Mouse (Mus musculus): ENCODE results near the gene Fbxw7.

The Fbxw7 gene

DNA sequence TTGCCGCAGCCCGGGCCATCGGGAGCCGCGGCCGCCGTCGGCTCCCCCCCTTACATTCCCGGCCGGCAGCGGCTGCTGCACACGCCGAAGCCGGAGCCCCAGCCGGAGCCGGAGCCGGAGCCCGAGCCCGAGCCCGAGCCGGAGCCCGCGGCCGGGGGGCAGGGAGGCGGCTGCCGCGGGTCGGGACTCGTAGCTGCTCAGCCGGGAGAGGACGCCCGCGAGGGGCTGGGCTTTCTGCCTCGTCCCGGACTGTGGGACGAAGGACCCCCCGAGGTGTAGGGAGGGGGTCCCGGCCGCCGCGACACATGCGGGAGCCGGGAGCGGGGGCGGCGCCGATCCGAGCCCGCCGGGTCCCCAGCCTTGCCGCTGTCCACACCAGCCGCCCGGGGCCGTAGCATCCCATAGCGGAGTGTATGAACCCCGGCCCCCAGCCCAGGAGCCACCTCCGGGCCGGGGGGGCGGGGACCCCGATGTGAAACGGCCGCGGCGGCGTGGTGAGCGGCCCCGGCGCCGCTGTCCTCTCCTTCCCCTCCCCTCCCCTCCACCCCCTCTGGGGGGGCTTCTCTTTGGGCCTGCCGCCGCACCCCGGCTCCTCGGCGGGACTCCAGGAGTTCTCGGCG, at the start of gene Fbxw7:
Fbxw7 (plus strand) TSS at position 507 of the 620 bp plus-strand sequence.
- DNase-seq = peak; percentile 20

DNA sequence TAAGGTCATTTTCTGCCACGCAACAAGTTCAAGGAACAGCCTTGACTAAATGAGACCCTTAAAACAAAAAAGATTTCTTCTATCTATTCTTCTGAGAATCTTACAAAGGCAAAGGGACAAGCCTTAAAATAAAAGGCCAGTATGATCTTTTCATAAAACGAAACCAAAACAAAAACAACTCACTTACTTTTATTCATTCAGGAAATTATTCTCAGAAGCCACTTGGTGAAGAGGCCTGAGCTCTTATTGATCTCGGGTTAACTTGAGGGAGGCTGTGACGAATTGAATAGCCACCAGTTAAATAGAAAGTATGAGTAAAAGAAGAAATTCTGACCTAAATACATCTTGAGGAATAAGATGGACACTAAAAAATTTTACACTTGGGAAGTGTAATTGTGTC, 46.1 kb upstream of the Fbxw7 start:
- no peak for DNase-seq

DNA sequence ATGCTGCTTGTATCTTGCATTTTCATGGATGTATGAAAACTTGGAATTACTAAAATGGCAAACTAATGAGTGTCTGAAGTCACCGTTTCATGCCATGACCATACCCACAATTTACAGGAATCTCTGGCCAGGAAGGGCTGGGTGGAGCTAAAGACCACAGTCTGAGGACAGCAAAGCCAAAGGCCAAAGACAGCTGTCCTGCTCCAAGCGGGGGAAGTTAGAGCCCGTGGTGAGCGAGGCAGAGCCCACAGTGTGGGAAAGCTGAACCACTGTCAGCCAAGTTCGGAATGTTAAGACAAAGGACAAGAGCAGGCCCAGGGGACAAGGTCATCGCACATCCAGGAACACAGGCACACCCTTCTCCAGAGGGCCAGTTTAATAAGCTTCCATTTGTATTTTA, 45.7 kb upstream of the Fbxw7 start:
- DNase-seq = no peak

DNA sequence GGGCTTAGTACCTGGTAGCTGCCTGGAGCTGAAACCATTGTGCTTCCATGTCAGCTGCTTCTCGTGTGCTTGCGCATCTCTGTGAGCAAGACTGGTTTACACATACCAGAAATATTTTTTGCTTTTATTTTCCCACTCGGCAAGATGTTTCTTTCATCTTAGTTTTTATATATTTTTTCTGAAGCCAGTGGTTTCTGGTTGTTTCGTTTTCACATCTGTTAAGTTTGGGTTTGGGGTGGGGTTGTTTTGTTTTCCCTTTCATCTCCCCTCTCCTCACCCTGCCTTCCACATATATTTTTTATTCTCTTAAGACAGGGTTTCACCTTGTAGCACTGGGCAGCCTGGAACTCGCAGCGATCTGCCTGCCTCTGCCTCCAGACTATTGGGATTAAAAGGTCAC, 44.5 kb upstream of the Fbxw7 start:
- no peak for DNase-seq

DNA sequence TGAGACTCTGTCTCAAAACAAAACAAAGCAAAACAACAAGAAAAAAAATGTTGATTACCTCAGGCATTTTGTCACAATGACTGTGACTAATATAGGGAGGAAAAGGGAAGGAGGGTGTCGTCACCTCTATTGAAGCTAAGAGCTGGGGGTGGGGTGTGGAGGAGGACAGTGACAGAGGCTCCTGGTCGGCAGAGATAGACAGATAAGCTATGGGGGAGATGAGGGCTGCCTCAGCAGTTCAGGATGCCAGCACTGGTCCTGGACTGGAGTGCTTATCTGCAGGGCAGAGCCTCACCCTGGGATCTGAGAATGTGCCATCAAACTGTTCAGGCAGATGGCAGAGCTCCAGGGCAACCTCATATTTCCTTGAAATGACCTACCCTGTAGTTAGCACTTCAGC, 43.1 kb upstream of the Fbxw7 start:
- DNase-seq = no peak

DNA sequence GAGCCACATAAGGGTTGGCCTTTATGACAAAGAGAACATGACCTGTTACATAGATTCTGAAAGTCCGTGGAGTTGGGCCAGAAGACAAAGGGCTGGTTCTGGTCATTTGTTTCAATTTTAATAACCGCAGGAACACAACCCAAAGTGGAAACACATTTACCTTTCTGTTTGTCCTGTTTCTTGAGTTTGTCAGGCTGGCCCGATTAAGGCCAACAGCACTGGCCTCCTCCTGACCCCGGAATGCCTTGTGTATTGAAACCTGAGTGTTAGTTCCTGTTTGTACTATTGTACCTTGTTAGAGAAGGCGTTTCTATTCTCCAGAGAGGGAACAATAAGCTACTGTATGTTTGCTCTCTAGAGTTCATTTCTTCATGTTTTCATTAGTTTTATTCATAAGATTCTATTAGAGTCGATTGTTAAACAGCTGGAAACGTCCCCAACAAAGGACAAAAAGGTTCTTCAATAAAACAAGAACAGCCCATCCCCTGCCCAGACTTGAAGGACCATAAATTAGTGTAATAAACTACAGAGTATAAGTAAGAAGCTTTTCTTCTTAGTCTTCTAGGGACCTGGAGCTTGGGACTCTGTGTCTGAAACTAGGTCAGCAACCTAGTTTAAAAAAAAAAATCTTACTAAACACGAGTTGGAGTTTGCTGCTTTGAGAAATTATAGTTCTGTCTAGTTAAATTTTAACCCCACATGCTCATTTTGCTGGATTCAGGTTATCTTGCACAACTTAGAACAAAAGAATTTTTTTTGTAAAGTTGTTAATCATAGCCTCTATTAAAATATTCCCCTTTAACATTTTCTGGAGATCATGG, 40.6 kb upstream of the Fbxw7 start:
- no peak for DNase-seq

DNA sequence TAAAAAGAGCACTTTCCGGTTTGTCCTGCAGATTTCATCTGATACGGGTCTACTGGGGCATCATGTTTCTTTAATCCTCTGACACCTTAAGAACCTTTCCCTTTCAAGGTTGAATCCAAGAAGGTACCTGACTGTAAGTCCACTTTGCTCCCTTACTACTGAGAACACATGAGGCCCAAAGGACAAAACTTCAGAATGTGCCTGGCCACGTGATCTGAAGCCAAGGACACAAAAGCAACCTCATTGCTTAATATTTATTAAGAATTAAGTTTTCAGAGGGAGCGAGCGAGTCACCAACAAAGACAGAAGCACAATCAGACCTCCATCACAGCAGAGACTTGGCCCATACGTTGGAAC, 40.0 kb upstream of the Fbxw7 start:
- no peak for DNase-seq

DNA sequence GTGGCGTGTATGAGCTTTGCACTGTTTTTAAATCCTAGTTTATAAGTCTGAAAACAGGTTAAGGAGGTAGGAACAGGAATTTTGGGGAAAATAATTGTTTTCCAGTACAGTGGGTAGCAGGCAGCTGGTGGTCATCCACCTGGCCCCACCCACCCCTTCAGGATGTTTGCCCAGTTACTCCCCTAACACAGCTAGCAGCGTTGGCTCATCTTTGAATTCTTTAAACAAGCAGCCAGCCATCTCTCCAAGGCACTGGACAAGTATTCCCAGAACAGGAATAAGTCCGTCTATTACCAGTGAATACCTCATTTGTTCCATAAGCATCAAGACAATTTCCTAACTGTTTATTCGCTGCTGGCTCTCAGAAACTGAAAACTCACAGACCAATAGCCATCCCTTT, 39.5 kb upstream of the Fbxw7 start:
- DNase-seq = no peak

DNA sequence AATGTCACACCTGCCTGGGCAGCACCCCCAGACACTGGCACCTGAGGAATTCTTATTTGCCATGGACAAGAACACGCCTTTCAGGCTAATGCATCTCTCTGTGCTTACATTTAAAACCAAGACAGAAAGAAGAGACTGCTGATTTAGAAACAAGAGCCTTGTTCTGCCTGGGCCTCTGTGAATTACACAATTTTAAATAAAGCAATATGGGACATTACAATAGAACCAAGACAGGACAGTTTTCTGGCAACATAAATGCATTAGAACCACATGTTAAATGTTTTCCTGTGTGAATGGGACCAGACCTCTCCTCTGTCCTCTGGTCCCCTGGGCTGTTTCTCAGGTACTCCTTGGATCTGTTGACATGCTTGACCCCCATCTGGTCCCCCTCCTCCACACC, 39.0 kb upstream of the Fbxw7 start:
- DNase-seq = no peak

DNA sequence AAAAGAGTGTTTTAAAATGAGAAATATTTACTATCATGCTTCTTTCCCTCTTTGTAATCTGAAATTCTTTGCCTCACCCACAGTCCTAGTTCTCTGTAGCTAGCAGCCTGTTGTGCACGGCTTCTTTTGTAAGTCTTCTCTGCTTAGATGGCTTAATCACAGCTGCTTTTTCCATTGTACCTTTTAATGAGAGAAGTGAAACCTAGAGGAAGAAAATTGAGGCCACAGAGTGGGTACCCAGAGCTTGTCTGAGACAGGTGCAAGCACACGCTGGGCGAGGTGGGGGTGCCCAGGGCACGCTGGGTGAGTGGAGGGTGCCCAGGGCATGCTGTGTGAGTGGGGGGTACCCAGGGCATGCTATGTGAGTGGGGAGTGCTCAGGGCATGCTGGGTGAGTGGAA, 27.2 kb upstream of the Fbxw7 start:
- DNase-seq = no peak

DNA sequence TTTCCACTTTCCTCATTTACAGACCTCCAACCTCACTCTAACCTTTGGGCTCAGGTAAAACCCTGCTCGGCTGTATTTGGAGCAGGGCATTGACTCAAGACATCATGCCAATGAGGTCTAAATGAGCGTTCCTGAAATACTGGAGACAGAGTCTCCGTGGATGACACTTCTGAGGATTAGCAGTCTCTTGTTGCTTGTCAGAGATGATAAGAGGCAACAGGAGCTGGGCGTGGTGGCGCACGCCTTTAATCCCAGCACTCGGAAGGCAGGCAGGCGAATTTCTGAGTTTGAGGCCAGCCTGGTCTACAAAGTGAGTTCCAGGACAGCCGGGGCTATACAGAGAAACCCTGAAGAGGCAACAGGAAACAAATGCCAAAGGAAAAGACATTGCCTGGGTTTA, 11.0 kb upstream of the Fbxw7 start:
- DNase-seq = no peak

DNA sequence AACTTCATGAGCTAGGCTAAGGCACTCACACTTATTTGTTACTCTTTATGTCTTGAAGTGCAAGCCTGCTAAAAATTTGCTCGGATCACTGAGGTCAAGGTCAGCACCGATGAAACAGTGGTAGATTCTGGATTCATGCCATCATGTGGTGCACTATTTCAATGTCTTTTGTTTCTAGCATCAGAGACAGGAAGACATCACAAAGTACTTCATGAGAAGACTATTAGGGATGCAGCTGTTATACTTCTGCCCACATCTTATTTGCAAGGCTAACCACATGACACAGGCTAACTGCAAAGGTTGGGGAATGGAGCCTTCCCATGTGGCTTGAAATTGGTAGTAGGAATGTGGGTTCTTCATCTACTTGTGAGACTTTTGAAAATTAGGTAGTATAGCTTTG, 8.9 kb upstream of the Fbxw7 start:
- no peak for DNase-seq

DNA sequence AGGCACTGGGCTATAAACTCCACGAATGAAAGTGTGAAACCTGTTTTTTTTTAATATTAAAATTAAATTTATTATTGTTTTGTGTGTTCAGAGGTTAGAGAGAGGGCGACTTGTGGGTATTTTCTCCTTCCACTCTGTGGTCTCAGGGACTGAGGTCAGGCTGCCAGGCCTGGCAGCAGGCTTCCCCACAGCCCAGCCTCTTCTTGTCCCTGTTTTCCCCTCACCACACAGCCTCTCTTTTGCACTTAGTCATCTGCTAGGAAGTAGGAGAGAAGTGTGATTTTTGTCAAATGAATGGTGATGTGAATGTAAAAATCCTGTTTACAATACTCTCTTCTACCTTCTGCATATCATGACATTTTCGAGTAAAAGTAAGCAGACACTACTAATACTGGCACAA, 7.2 kb upstream of the Fbxw7 start:
- no peak for DNase-seq

DNA sequence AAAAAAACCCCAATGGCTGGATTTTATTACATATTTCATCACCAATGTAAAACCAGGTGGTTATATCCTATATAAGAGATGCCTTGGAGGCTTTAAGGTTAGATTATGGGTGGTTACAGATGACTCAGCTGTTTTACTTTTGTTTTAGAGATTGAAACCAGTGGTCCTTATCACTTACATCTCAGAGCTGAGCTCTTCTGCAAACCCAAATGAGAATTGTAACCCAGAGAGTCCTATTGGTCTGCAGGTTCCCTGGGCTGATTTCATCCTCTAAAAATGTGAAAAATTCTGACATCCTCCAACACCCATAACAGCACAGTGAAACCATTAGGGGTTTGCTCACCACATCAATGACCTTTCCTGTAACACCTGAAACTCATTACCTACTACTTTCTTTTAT, 6.2 kb upstream of the Fbxw7 start:
- DNase-seq = no peak

DNA sequence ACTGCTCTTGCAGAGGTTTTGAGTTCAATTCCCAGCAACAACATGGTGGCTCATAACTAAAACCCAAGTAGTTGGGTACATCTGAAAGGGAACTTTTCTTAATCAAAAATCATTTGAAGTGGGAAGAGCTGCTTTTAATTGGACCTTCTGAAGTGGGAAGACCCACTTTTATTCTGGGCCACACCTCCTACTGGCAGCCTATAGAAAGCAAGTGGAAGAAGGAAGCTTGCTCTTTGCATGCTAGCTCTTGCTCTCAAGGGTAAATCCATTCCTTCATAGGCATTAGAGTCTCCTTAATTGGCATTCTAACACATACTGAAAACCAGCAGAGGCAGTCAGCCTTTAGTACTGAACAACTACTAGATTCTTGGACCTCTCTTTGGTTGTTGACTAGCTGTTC, 4.3 kb upstream of the Fbxw7 start:
- no peak for DNase-seq

DNA sequence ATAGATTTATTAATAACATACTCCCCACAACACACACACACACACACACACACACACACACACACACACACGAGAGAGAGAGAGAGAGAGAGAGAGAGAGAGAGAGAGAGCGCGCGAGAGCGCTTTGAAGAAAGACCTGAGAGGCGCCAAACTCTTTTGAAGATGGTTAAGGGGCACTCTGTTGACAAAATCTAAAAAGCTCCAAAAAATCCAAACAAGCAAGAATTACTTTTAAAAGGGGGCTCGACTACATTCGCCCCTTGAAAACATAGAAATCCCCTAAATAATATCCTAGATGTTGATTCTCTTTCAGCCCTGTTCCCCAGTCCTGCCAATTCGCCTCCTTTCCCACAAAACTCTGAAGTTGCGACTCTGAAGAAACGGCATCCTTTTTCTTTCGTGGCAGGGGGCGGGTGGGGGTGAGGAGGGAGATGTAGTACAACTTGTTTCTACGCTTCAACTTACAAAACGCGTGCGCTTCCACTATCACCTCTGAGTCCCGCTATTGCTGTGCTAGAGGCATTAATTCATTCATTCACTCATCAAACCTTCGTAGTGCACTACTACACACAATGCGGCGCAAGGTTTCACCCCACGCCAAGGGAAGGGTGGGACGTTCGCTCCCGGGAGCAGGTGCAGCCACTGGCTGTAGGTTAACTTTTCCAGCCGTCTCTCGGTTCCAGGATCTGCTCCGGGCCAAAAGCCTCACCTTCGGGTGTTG, 1.5 kb upstream of the Fbxw7 start:
- no peak for DNase-seq

DNA sequence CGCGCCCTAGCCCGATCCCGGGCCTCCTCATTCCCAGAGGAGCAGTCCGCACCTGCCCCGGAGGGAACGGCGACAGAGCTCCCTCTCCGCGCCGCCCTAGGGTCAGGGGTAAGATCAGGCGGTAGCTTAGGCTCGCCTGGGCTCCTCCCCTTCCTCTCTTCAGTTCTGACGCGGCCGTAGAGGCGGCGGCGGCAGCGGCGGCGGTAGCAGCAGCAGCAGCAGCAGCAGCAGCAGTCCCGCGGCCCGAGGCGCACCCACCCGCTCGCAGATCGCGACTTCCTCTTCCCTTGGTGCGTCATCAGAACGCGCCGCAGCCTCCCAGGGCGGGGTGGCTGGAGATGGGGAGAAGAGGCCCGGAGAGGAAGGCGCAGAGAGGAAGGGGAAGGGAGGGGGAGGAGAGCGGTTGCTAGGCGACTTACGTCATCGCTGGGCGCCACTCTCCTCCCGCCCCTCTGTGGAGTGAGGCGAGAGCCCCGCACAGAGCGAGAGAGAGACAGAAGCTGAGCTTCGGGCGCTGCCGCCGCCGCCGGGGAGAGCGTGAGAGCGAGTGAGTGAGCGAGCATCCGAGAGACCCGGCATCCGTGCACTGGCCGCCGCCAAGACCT, 809 bp upstream of the Fbxw7 start:
- DNase-seq = peak; percentile 100

DNA sequence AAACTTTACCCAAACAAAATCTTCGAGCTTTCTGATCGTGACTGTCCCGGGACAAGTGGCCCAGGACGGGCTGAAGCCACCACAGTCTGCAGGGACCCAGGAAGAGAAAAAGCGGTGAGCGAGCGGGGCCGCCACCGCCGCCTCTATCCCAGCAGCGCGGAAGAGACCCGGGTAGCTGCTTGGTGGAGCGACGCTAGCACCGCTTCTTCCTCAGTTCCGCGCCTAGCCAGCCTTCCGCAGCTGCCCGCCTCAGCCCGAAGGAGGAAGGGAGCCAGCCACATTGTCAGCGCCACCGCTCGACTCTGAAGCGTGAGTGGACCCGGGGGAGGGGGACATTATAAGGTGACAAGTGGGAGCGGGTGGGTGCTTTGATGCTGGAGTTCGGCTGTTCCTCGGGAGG, 393 bp downstream of the Fbxw7 start:
- peak; percentile 28 for DNase-seq

DNA sequence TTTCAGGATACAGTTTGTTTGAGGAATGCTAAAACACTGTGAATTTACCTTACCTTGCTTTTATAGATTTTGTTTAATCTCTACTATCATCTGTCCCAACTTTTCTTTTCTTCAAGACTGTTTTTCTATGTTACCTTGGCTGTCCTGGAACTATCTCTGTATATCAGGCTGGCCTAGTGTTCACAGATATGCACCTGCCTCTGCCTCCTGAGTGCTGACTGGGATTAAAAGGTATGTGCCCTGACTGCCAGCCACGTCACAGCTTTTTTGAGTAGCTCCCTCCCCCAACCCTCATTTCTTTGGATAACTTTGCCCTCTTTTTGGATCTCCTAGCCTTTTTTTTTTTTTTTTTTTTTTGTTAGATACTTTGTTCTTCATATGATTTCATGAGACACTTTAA, 1.9 kb downstream of the Fbxw7 start:
- DNase-seq = no peak

DNA sequence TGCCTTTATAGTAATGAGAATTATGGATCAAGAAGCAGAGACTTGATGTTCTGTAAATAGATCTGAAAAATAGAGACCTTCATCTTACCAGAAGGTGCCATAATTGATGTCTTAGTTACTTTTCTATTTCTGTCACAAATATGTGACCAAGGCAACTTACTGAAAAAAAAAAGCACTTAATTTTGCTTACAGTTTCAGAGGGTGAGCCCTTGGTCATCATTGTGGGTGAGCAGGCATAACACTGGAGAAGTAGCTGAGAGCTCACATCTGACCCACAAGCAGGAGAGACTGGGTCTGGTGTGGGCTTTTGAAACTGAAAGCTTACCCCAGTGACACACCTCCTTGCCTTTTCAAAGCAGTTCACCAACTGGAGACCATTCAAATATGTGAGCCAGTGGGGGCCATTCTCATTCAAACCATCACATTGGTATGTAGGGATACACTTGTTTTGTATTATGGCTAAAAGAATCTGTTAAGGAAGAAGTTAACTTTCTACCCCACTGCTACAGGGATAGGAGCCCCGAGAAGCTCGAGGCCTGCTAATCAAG, 5.7 kb downstream of the Fbxw7 start:
- DNase-seq = no peak

DNA sequence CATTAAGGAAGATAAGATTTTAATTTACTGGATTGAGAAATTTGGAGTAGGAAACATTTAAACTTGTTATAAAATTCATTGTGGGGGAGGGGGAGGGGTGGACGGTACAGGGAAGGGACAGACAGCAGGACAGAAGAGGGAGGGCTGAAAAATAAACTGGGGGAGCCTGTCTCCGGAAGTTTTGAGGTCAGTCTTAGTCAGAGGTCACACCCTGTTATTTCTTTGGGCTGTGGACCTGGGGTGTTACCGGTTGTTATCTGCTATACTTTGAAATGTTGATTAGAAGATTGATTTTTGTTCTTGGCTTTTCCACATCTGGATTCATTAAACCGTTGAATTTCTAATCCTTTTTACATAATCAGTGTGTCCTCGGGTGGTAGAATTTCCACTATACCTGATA, 10.9 kb downstream of the Fbxw7 start:
- no peak for DNase-seq

DNA sequence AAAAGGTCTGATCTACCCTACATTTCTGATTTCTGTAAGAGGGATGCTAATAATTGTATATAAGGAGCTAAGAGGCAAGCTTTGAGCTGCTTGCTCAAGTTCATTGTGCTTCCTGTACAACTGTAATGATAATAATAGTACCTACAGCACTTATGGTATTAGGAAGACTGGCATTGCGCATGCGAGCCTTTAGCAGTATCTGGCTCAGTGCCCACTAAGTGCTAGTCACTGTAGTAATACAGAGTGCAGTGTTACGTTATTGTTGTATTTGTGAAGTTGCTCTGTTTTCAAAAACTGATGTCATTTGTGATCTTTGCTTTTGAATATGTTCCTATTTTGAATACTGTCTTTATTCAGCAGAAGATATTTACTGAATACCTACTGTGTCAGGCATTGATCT, 11.3 kb downstream of the Fbxw7 start:
- no peak for DNase-seq

DNA sequence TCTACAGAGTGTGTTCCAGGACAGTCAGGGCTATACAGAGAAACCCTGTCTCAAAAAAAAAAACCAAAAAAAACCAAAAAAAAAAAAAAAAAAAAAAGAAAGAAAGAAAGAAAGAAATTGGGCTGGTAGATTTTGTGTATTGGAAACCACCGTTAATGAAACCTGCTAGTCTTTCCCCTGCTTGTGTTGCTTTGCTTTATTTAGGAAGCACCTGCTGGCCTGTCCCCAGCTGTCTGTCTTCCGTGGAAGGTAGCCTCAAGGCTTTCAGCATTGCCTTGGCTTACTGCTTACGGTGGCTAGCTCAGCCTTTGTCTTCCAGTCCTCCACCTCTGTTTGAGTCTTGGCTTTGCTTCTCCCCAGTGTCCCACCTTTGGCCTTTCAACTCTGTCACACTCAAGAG, 11.9 kb downstream of the Fbxw7 start:
- DNase-seq = no peak

DNA sequence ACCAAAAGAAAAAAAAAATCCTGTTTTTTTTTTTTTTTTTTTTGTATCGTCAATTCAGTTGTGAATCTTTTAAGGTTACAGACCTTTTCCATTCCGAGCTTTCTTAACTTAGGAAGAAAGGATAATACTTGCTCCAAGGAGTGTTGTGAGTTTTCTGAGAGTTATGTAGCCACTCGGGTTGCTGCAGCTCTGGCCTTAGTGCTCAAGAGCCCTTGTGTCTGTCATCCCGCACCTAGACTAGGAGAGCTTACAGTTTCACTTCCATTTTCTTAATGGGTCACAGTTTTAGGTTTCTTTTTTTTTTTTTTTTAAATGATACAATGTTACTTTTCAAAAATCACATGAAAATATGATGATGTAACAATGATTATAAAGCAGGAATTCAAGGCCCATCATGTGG, 12.5 kb downstream of the Fbxw7 start:
- no peak for DNase-seq

All from right cerebral cortex, adult 18-20 months (tissue).